ENCODE assay signal across 17 mouse cellular contexts in genomic region chr14:7809043-7809955, GRCm38 (mm10). TPM values are rescaled to one million over a fixed set of nuclear protein-coding genes. Genes with fewer than 3 reads are reported as not detected.
DNase-seq lines count a peak whose midpoint lies in the region; ATAC-seq and TF ChIP-seq lines count a peak whose summit lies in the region.
"Had no signal": no experiment of that assay in that cellular context is flagged by ENCODE, and none has a peak within 500 bp of the region (broad histone marks: within the 10 kb centered on the region; RNA-seq: fewer than 3 reads in every experiment).

No protein-coding gene starts in this region.

- no peak overlapping the region for H3K9ac ChIP-seq in embryonic facial prominence, embryonic 14.5 days (ENCODE audit: low read depth, low read length)
- no peak overlapping the region for H3K9ac ChIP-seq in midbrain, embryonic 11.5 days (ENCODE audit: low read length)
- H3K9ac ChIP-seq in midbrain, postnatal 0 days (replicated peaks; ENCODE audit: low read length, poor library complexity, severe bottlenecking), result no peak overlapping the region
- H3K9ac ChIP-seq in heart, embryonic 11.5 days (ENCODE audit: low read depth, low read length), result no peak overlapping the region
- no peak overlapping the region for H3K9ac ChIP-seq in hindbrain, embryonic 16.5 days (ENCODE audit: low read depth, low read length)
- H3K9ac ChIP-seq: neural tube, embryonic 12.5 days had no signal

- no peaks in the 10 kb centered on the region for H3K4me1 ChIP-seq in embryonic facial prominence, embryonic 14.5 days (ENCODE audit: control insufficient read depth, insufficient read depth, low read length)
- H3K4me1 ChIP-seq in embryonic facial prominence, embryonic 10.5 days, result peaks cover 6% of the 10 kb centered on the region
- no peaks in the 10 kb centered on the region for H3K4me1 ChIP-seq in midbrain, embryonic 11.5 days (ENCODE audit: control insufficient read depth, insufficient read depth, low read length)
- H3K4me1 ChIP-seq in midbrain, postnatal 0 days (ENCODE audit: insufficient read depth, low read length), result no peaks in the 10 kb centered on the region
- H3K4me1 ChIP-seq in heart, embryonic 11.5 days (ENCODE audit: control insufficient read depth, insufficient read depth, low read length), result peaks cover 6% of the 10 kb centered on the region
- peaks cover 20% of the 10 kb centered on the region; the same call in 1 of the 2 replicates for H3K4me1 ChIP-seq in small intestine, adult 2 months (ENCODE audit: control insufficient read depth, insufficient read depth, insufficient read length, low read length)
- no peaks in the 10 kb centered on the region for H3K4me1 ChIP-seq in hindbrain, embryonic 16.5 days (ENCODE audit: control insufficient read depth, insufficient read depth, low read depth, low read length)
- H3K4me1 ChIP-seq: neural tube, embryonic 12.5 days had no signal

- H3K27me3 ChIP-seq in embryonic facial prominence, embryonic 14.5 days (replicated peaks; ENCODE audit: control insufficient read depth, insufficient read depth, low read length), result no peaks in the 10 kb centered on the region
- H3K27me3 ChIP-seq in embryonic facial prominence, embryonic 10.5 days (replicated peaks; ENCODE audit: low read depth, poor library complexity, severe bottlenecking), result no peaks in the 10 kb centered on the region
- H3K27me3 ChIP-seq in midbrain, embryonic 11.5 days (ENCODE audit: control insufficient read depth, insufficient read depth, low read length), result no peaks in the 10 kb centered on the region
- no peaks in the 10 kb centered on the region for H3K27me3 ChIP-seq in midbrain, postnatal 0 days (ENCODE audit: insufficient read depth, low read length)
- no peaks in the 10 kb centered on the region for H3K27me3 ChIP-seq in heart, embryonic 11.5 days (ENCODE audit: control insufficient read depth, insufficient read depth, low read length)
- H3K27me3 ChIP-seq in small intestine, adult 2 months (ENCODE audit: control insufficient read depth, insufficient read depth, low read length), result no peaks in the 10 kb centered on the region
- no peaks in the 10 kb centered on the region for H3K27me3 ChIP-seq in hindbrain, embryonic 16.5 days (replicated peaks; ENCODE audit: control insufficient read depth, insufficient read depth, low read length)
- H3K27me3 ChIP-seq: neural tube, embryonic 12.5 days had no signal

- no peak overlapping the region for H3K4me3 ChIP-seq in embryonic facial prominence, embryonic 14.5 days (ENCODE audit: low read depth, low read length)
- no peak overlapping the region for H3K4me3 ChIP-seq in embryonic facial prominence, embryonic 10.5 days
- H3K4me3 ChIP-seq in midbrain, embryonic 11.5 days (ENCODE audit: low read depth, low read length), result no peak overlapping the region
- no peak overlapping the region for H3K4me3 ChIP-seq in midbrain, postnatal 0 days (ENCODE audit: low read depth, low read length)
- no peak overlapping the region for H3K4me3 ChIP-seq in heart, embryonic 11.5 days (ENCODE audit: low read depth, low read length)
- no peak overlapping the region; the same call in 1 of the 2 replicates for H3K4me3 ChIP-seq in small intestine, adult 2 months (ENCODE audit: low read depth, low read length)
- H3K4me3 ChIP-seq in hindbrain, embryonic 16.5 days (ENCODE audit: low read length), result no peak overlapping the region
- H3K4me3 ChIP-seq: neural tube, embryonic 12.5 days had no signal

- ATAC-seq in embryonic facial prominence, embryonic 14.5 days (ENCODE audit: low read depth), result peak; percentile 38; the same call in 1 of the 2 replicates
- no peak for ATAC-seq in midbrain, embryonic 11.5 days (ENCODE audit: low FRiP score)
- no peak for ATAC-seq in midbrain, postnatal 0 days (ENCODE audit: low FRiP score)
- 0 out of 2 replicates have a peak, but pooled peaks have one; percentile 22 for ATAC-seq in heart, embryonic 11.5 days (replicated peaks; ENCODE audit: insufficient number of reproducible peaks, low FRiP score, low TSS enrichment)
- ATAC-seq in hindbrain, embryonic 16.5 days, result no peak

- no peaks in the 10 kb centered on the region for H3K9me3 ChIP-seq in embryonic facial prominence, embryonic 14.5 days (ENCODE audit: control insufficient read depth, low read length)
- no peaks in the 10 kb centered on the region for H3K9me3 ChIP-seq in embryonic facial prominence, embryonic 10.5 days
- no peaks in the 10 kb centered on the region for H3K9me3 ChIP-seq in midbrain, embryonic 11.5 days (ENCODE audit: control insufficient read depth, low read length)
- no peaks in the 10 kb centered on the region for H3K9me3 ChIP-seq in midbrain, postnatal 0 days (ENCODE audit: low read length)
- no peaks in the 10 kb centered on the region for H3K9me3 ChIP-seq in heart, embryonic 11.5 days (replicated peaks; ENCODE audit: control insufficient read depth, low read length)
- 0 out of 2 replicates have a peak, but pooled peaks cover 2% of the 10 kb centered on the region for H3K9me3 ChIP-seq in hindbrain, embryonic 16.5 days (ENCODE audit: control insufficient read depth, low read length)
- H3K9me3 ChIP-seq: neural tube, embryonic 12.5 days had no signal

- TF ChIP-seq CTCF in midbrain, postnatal 0 days (IDR thresholded peaks at IDR 0.05), result no peak
- TF ChIP-seq CTCF in small intestine, adult 2 months (IDR thresholded peaks at IDR 0.05; ENCODE audit: extremely low read depth, insufficient read length, insufficient replicate concordance, low read depth, low read length), result no peak

- 75% methylated on average over 12 of the region's 12 CpGs for WGBS in embryonic facial prominence, embryonic 14.5 days
- 93% methylated on average over 12 of the region's 12 CpGs for WGBS in embryonic facial prominence, embryonic 10.5 days
- 89% methylated on average over 12 of the region's 12 CpGs for WGBS in midbrain, embryonic 11.5 days
- 80% methylated on average over 12 of the region's 12 CpGs for WGBS in midbrain, postnatal 0 days
- 61% methylated on average over 12 of the region's 12 CpGs for WGBS in heart, embryonic 11.5 days (ENCODE audit: insufficient replicate concordance)
- WGBS in small intestine, adult 2 months, result 52% methylated on average over 12 of the region's 12 CpGs
- 84% methylated on average over 12 of the region's 12 CpGs for WGBS in hindbrain, embryonic 16.5 days

- peak; percentile 53 for DNase-seq in embryonic facial prominence, embryonic 14.5 days (ENCODE audit: low spot score)
- no peak for DNase-seq in embryonic facial prominence, embryonic 10.5 days (ENCODE audit: low spot score)
- DNase-seq in midbrain, embryonic 11.5 days (ENCODE audit: low spot score, missing footprints), result peak; percentile 67
- DNase-seq in midbrain, postnatal 0 days (ENCODE audit: low spot score), result no peak
- no peak for DNase-seq in spleen, postnatal 10 days (ENCODE audit: low spot score in 2 of 2)
- DNase-seq: cerebellum, adult 9-11 months; gastrocnemius, postnatal 10 days; spleen, adult 18-20 months; thymus, postnatal 25 days had no signal

- H3K4me2 ChIP-seq in embryonic facial prominence, embryonic 14.5 days (ENCODE audit: low read depth, low read length), result no peak overlapping the region
- no peak overlapping the region for H3K4me2 ChIP-seq in midbrain, embryonic 11.5 days
- no peak overlapping the region for H3K4me2 ChIP-seq in midbrain, postnatal 0 days (ENCODE audit: low read depth, low read length, poor library complexity, severe bottlenecking)
- no peak overlapping the region for H3K4me2 ChIP-seq in heart, embryonic 11.5 days
- H3K4me2 ChIP-seq in hindbrain, embryonic 16.5 days (ENCODE audit: low read length), result no peak overlapping the region
- H3K4me2 ChIP-seq: neural tube, embryonic 12.5 days had no signal

- H3K27ac ChIP-seq in embryonic facial prominence, embryonic 14.5 days (replicated peaks; ENCODE audit: low read depth, low read length), result no peak overlapping the region
- H3K27ac ChIP-seq in embryonic facial prominence, embryonic 10.5 days (replicated peaks), result no peak overlapping the region
- H3K27ac ChIP-seq in midbrain, embryonic 11.5 days (ENCODE audit: low read depth, low read length), result no peak overlapping the region
- H3K27ac ChIP-seq in midbrain, postnatal 0 days (ENCODE audit: low read depth, low read length), result no peak overlapping the region
- no peak overlapping the region for H3K27ac ChIP-seq in heart, embryonic 11.5 days (ENCODE audit: low read depth, low read length)
- peak overlapping the region; percentile 98 for H3K27ac ChIP-seq in small intestine, adult 2 months (ENCODE audit: insufficient read depth, low read depth, low read length)
- H3K27ac ChIP-seq in hindbrain, embryonic 16.5 days (ENCODE audit: low read depth, low read length), result no peak overlapping the region
- H3K27ac ChIP-seq: neural tube, embryonic 12.5 days had no signal

- TF ChIP-seq POLR2A in small intestine, adult 2 months (IDR thresholded peaks at IDR 0.05; ENCODE audit: low read depth, low read length), result no peak

- no peaks in the 10 kb centered on the region for H3K36me3 ChIP-seq in embryonic facial prominence, embryonic 14.5 days (ENCODE audit: control insufficient read depth, insufficient read depth, low read length)
- H3K36me3 ChIP-seq in embryonic facial prominence, embryonic 10.5 days (replicated peaks), result no peaks in the 10 kb centered on the region
- no peaks in the 10 kb centered on the region for H3K36me3 ChIP-seq in midbrain, embryonic 11.5 days (ENCODE audit: control insufficient read depth, insufficient read depth, low read length)
- no peaks in the 10 kb centered on the region for H3K36me3 ChIP-seq in midbrain, postnatal 0 days (ENCODE audit: insufficient read depth, low read length)
- H3K36me3 ChIP-seq in heart, embryonic 11.5 days (ENCODE audit: control insufficient read depth, insufficient read depth, low read length), result no peaks in the 10 kb centered on the region
- no peaks in the 10 kb centered on the region for H3K36me3 ChIP-seq in small intestine, adult 2 months (ENCODE audit: control insufficient read depth, insufficient read depth, low read length)
- no peaks in the 10 kb centered on the region for H3K36me3 ChIP-seq in hindbrain, embryonic 16.5 days (ENCODE audit: control insufficient read depth, insufficient read depth, low read length)
- H3K36me3 ChIP-seq: neural tube, embryonic 12.5 days had no signal

RNA-seq across cellular contexts. Expression of gene Flnb, which starts 8.5 kb away (rescaled TPM):
- polyA plus RNA-seq in embryonic facial prominence, embryonic 14.5 days (2014; fragmentation: Nextera tagmentation; extraction: Ambion mirVana), result 26.7 and 29.8 TPM in 2 replicates
- 20.4 and 22.5 TPM in 2 replicates for polyA plus RNA-seq in embryonic facial prominence, embryonic 10.5 days (2016; fragmentation: Nextera tagmentation; extraction: Ambion mirVana)
- polyA plus RNA-seq in midbrain, embryonic 11.5 days (2014; fragmentation: Nextera tagmentation; extraction: Ambion mirVana), result 10.9 and 12.0 TPM in 2 replicates
- total RNA-seq in midbrain, postnatal 0 days (2014; rRNA removed), result 23.7 and 34.3 TPM in 2 replicates
- polyA plus RNA-seq in midbrain, postnatal 0 days (2015; fragmentation: Nextera tagmentation; extraction: Ambion mirVana), result 3.5 and 7.0 TPM in 2 replicates
- 13.1 and 13.6 TPM in 2 replicates for polyA plus RNA-seq in heart, embryonic 11.5 days (2014; fragmentation: Nextera tagmentation; extraction: Ambion mirVana)
- 28.6 and 54.8 TPM in 2 replicates for polyA plus RNA-seq in small intestine, adult 2 months (2012; rRNA removed)
- polyA plus RNA-seq in hindbrain, embryonic 16.5 days (2015; fragmentation: Nextera tagmentation; extraction: Ambion mirVana), result 6.3 and 12.2 TPM in 2 replicates

RNA-seq across cellular contexts. Expression of gene Gm26661, which starts 17.9 kb away (rescaled TPM):
- 0.67 TPM in 1 of 2 replicates, not detected in the other for polyA plus RNA-seq in embryonic facial prominence, embryonic 14.5 days (2014; fragmentation: Nextera tagmentation; extraction: Ambion mirVana)
- not detected in 2 replicates for polyA plus RNA-seq in embryonic facial prominence, embryonic 10.5 days (2016; fragmentation: Nextera tagmentation; extraction: Ambion mirVana)
- not detected in 2 replicates for polyA plus RNA-seq in midbrain, embryonic 11.5 days (2014; fragmentation: Nextera tagmentation; extraction: Ambion mirVana)
- total RNA-seq in midbrain, postnatal 0 days (2014; rRNA removed), result not detected in 2 replicates
- 0.96 TPM in 1 of 2 replicates, not detected in the other for polyA plus RNA-seq in midbrain, postnatal 0 days (2015; fragmentation: Nextera tagmentation; extraction: Ambion mirVana)
- not detected in 2 replicates for polyA plus RNA-seq in heart, embryonic 11.5 days (2014; fragmentation: Nextera tagmentation; extraction: Ambion mirVana)
- 0.61 TPM in 1 of 2 replicates, not detected in the other for polyA plus RNA-seq in small intestine, adult 2 months (2012; rRNA removed)
- polyA plus RNA-seq in hindbrain, embryonic 16.5 days (2015; fragmentation: Nextera tagmentation; extraction: Ambion mirVana), result 0.38 TPM in 1 of 2 replicates, not detected in the other
- total RNA-seq: adrenal gland, postnatal 4 days; gastrocnemius, postnatal 10 days; layer of hippocampus, postnatal 10 days; megakaryocyte progenitor cell, adult 5-6 weeks had no signal
- polyA plus RNA-seq: limb, embryonic 14.5 days; neural tube, embryonic 12.5 days had no signal

Comparison
In these comparisons a context has a peak if more than half of its experiments do, and no peak if none do; other contexts are left out.
1. DNase-seq: peak in embryonic facial prominence, embryonic 14.5 days (single experiment) and midbrain, embryonic 11.5 days (single experiment); none in embryonic facial prominence, embryonic 10.5 days (single experiment), midbrain, postnatal 0 days (single experiment) and spleen, postnatal 10 days (0 of 2).
2. ATAC-seq: peak in embryonic facial prominence, embryonic 14.5 days (single experiment) and heart, embryonic 11.5 days (single experiment); none in midbrain, embryonic 11.5 days (single experiment), midbrain, postnatal 0 days (single experiment) and hindbrain, embryonic 16.5 days (single experiment).